Mouse (Mus musculus): ENCODE measurements at regions not wholly inside any gene's neighbourhood (a gene's known extent, or its start where the extent isn't known, plus 50 kb on each side); places are given as distances from the start of the nearest gene placed in this dataset.

DNA sequence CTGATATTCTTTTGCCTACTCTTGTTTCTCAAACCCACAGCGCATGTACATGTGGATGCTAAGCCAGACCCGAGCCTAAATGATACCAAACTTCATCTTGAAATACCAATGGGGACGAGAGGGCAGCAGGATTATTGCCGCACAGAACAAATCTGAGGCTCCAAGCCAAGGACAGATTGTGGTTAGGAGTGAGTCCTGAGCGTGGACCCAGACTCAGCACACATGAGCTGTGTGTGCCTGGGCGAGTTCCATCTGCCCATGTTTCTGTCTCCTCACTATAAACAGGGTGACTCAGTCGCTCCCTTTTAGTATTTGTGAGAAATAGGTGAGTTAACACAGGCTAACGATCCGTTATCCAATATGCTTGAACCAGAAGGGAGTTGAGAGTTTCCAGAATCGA is 92.4 kb upstream of the Gadd45a start:
- H3K4me1 ChIP-seq: peaks cover 8% of the 10 kb centered on the region; the same call in 1 of the 2 replicates
- H3K9ac ChIP-seq: no peak overlapping the region
- no peak overlapping the region for H3K27ac ChIP-seq
- no peaks in the 10 kb centered on the region for H3K27me3 ChIP-seq
- H3K36me3 ChIP-seq: no peaks in the 10 kb centered on the region
- H3K4me3 ChIP-seq: no peak overlapping the region
- 89% methylated on average over 10 of the region's 10 CpGs for WGBS
- no peaks in the 10 kb centered on the region for H3K9me3 ChIP-seq
- ATAC-seq (ENCODE audit: insufficient number of reproducible peaks, insufficient read depth, low FRiP score, low TSS enrichment, low read depth): no peak
- no peak overlapping the region for H3K4me2 ChIP-seq

DNA sequence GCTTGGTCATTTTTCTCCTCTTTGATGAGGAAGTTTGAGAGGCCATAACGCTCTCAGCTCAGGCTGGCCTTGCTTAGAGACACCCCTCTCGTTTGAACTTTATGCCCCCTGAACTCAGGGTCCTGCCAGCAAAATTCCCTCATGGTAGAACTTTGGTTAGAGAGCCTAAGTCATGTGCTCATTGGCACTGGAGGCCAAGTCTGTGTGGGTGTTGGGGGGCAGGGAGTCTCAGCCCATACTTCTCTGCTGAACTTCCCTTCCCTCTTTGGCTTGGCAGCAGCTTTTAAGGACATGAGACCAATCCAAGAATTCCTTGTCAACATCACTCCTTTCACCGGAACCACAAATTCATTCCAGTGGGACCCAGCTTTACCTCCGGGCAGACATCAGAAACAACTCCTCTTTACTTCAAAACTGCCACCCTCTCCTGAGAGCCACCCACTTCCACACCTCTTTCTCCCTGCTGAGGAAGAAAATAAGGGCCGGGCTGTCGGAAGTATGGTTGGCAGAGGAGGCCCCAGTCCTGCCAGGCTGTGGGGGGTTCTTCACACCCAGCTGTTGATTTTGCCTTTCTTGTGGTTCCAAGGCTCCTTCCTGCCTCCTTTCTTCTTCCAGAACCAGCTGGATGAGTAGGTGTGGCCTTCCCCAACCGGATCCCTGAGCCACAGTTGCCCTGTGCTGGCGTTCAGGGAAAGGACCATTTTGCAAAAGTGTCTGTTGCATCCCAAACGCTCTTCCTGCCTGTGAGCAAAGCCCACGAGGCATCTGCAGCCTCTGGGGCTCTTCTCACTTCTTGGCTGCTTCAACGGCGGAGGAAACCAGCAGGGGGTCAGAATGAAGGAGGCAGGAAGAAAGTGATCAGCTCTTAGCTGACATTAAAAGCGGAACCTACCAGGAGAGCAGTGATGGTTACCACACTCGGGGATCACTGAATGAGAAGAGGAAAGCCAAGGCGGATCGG is 91.5 kb upstream of the Gadd45a start:
- no peak overlapping the region for H3K4me3 ChIP-seq
- no peak overlapping the region for H3K4me2 ChIP-seq
- 58% methylated on average over 16 of the region's 16 CpGs for WGBS
- no peaks in the 10 kb centered on the region for H3K36me3 ChIP-seq
- H3K4me1 ChIP-seq: peaks cover 8% of the 10 kb centered on the region; the same call in 1 of the 2 replicates
- no peaks in the 10 kb centered on the region for H3K9me3 ChIP-seq
- ATAC-seq (ENCODE audit: insufficient number of reproducible peaks, insufficient read depth, low FRiP score, low TSS enrichment, low read depth): no peak
- H3K27me3 ChIP-seq: no peaks in the 10 kb centered on the region
- H3K9ac ChIP-seq: no peak overlapping the region
- H3K27ac ChIP-seq: no peak overlapping the region

DNA sequence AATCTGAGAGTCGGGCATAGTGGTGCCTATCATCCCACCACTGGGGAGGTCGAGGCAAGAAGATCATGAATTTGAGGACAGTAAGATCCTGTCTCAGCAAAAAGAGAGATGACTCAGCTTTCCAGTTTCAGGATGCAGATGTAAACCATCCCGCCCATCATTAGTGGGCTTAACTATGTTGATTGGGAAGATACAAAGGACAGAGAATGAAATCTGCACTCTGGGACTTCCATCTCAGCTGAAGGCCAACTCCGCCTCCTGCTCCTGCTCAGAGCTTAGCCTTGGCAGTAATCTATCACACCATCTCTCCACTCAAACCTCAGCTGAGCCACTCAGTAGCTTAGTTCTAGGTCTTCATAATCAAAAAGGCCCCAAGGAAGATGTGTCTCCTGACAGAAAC is 90.5 kb upstream of the Gadd45a start:
- 85% methylated on average over 4 of the region's 4 CpGs for WGBS
- Histone ChIP-seq H3K4me3 (no peak overlapping the region), H3K36me3 (no peaks in the 10 kb centered on the region), H3K9me3 (no peaks in the 10 kb centered on the region), H3K4me1 (peaks cover 8% of the 10 kb centered on the region; the same call in 1 of the 2 replicates), H3K27me3 (no peaks in the 10 kb centered on the region), H3K4me2 (no peak overlapping the region), H3K9ac (no peak overlapping the region), H3K27ac (no peak overlapping the region)
- no peak for ATAC-seq (ENCODE audit: insufficient number of reproducible peaks, insufficient read depth, low FRiP score, low TSS enrichment, low read depth)

DNA sequence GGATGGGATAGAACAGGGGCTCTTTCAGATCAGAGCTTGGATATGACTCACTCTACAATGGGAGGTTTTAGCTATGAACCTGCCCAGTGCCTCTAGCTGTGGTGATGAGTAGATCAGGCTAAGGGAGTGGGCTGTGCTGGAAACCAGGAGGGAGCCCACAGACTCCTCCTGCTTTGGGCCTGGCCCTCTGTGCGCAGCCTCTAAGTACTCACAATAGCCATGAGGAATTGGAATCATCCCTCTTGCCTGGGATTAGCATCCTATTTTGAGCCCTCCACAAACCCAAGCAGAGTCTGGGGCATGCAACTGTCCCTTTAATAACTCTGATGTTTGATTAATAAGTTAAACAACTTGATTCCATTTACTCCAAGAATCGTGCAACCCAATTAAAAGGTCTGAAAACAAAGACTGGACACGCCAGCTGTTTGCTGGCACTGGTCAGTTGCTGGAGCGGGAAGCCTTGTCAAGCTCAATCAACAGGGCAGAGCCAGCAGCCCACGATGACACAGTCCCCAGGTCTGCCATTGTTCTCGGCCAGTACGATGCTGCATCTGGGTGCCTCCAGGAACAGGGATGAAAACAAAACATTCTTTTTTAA is 88.6 kb upstream of the Gadd45a start:
- H3K9me3 ChIP-seq: no peaks in the 10 kb centered on the region
- no peaks in the 10 kb centered on the region for H3K27me3 ChIP-seq
- 73% methylated on average over 7 of the region's 7 CpGs for WGBS
- H3K36me3 ChIP-seq: no peaks in the 10 kb centered on the region
- H3K4me1 ChIP-seq: peaks cover 8% of the 10 kb centered on the region; the same call in 1 of the 2 replicates
- no peak overlapping the region for H3K9ac ChIP-seq
- ATAC-seq (ENCODE audit: insufficient number of reproducible peaks, insufficient read depth, low FRiP score, low TSS enrichment, low read depth): no peak
- no peak overlapping the region for H3K27ac ChIP-seq
- no peak overlapping the region for H3K4me2 ChIP-seq
- no peak overlapping the region for H3K4me3 ChIP-seq

DNA sequence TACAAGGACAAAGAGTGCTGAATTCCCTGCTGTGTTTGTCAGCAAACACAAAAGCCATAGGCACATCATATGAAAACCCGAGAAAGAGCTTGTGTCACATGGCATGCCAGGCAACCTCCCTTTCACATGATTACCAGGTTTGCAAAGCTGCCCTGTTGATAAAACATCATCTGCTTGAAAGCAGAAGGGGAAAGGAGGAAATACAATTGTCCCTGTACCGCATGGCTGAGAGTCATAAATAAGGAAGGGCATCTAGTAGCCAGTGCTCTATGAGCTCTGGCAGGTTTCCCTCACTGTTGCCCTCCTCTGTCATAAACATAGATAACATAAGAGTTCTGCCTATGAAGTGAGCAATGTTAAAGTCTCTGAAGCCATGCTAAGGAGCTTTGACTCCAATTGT is 86.8 kb upstream of the Gadd45a start:
- ATAC-seq (ENCODE audit: insufficient number of reproducible peaks, insufficient read depth, low FRiP score, low TSS enrichment, low read depth): no peak
- 85% methylated on average over 2 of the region's 2 CpGs for WGBS
- no peaks in the 10 kb centered on the region for H3K9me3 ChIP-seq

DNA sequence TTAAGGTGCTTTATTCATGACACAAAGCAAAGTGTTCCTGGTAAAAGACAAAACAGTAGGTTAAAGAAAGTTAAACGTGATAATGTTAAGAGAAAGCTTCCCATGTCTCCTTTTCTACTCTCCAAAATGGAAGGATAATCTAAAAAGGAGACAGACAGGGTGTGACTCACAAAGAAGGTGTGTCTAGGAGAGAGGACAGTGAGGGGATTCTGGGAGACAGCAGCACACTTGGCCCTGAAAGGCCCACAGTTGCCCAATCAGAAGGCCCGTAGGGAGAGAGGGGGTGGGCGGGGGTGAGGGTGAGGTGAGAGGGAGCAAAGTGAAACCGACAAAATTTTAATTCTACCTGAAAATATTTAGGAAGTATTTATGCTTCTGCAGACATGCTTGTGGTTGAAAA is 85.8 kb upstream of the Gadd45a start:
- Histone ChIP-seq H3K4me1 (no peaks in the 10 kb centered on the region), H3K27ac (no peak overlapping the region), H3K36me3 (no peaks in the 10 kb centered on the region), H3K9me3 (no peaks in the 10 kb centered on the region), H3K4me3 (no peak overlapping the region), H3K4me2 (no peak overlapping the region), H3K9ac (no peak overlapping the region), H3K27me3 (no peaks in the 10 kb centered on the region)
- WGBS: 76% methylated on average over 4 of the region's 4 CpGs
- ATAC-seq (ENCODE audit: insufficient number of reproducible peaks, insufficient read depth, low FRiP score, low TSS enrichment, low read depth): no peak

More for the DNA sequence above, 86.8 kb upstream of the Gadd45a start:
- Histone ChIP-seq H3K27me3 (no peaks in the 10 kb centered on the region), H3K9ac (no peak overlapping the region), H3K4me3 (no peak overlapping the region), H3K36me3 (no peaks in the 10 kb centered on the region), H3K4me2 (no peak overlapping the region), H3K27ac (no peak overlapping the region), H3K4me1 (peaks cover 3% of the 10 kb centered on the region; the same call in 1 of the 2 replicates)

DNA sequence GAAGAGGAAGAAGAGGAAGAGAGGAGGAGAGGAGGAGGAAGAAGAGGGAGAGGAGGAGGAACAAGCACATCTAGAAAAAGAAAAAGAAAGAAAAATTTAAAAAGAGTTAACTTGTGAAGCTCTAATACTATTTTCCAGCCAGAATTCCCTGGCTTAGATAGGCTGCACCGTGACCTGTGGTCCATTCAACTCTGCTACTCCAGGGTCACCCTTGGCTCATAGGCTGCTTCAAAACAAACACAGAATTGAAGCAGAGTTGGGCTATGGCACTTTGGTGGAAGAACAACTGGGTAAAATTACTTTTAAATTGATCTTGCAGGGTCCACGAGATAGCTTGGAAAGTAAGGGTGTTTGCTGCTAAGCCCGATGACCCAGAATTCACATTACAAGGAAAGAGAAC is 79.0 kb upstream of the Gadd45a start:
- H3K9ac ChIP-seq: no peak overlapping the region
- H3K27ac ChIP-seq: no peak overlapping the region
- H3K4me3 ChIP-seq: no peak overlapping the region
- peaks cover 9% of the 10 kb centered on the region; the same call in 1 of the 2 replicates for H3K4me1 ChIP-seq
- no peak overlapping the region for H3K4me2 ChIP-seq
- WGBS: 76% methylated on average over 3 of the region's 3 CpGs
- no peaks in the 10 kb centered on the region for H3K9me3 ChIP-seq
- no peak for ATAC-seq (ENCODE audit: insufficient number of reproducible peaks, insufficient read depth, low FRiP score, low TSS enrichment, low read depth)
- H3K27me3 ChIP-seq: peaks cover 10% of the 10 kb centered on the region
- no peaks in the 10 kb centered on the region for H3K36me3 ChIP-seq

DNA sequence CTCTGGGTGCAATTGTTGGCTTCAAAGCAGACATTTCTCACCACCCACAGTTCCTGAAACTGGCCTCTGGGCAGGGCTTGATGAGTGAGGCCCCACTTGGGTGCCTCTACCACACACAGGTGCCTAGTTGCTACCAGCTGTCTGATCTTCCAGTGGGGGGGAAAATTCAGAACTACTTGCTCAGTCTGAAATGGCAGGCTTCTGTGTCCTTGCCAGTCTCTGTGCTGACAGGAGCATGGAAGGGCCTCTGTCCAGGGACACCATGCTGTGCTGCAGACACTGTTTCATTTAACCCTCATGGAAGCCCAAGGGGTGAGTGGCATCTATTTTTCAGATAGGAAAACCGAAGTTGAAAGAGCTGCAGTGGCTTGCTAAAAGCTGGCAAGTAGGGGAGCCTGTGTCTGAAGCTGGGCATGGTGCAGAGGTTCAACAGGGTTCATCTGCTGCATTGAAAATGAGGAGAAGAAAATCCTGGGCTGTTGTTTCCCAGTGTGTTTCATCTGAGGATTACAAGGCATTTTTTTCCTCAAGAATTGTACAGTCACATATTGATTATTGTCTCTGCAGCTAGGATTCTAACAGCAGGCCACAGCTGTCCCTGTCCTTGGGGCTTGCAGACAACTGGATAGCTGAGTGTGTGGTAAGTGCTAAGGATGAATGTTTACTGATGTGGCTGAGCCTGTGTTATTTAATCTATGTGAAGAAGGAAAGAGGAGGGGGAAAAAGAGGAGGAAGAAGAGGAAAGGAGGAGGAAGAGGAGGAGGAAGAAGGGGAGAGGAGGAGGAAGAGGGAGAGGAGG is 78.4 kb upstream of the Gadd45a start:
- Histone ChIP-seq H3K4me1 (peaks cover 9% of the 10 kb centered on the region; the same call in 1 of the 2 replicates), H3K27ac (no peak overlapping the region), H3K36me3 (no peaks in the 10 kb centered on the region), H3K4me2 (no peak overlapping the region), H3K27me3 (peaks cover 10% of the 10 kb centered on the region), H3K9me3 (no peaks in the 10 kb centered on the region), H3K9ac (no peak overlapping the region), H3K4me3 (no peak overlapping the region)
- no peak for ATAC-seq (ENCODE audit: insufficient number of reproducible peaks, insufficient read depth, low FRiP score, low TSS enrichment, low read depth)
- WGBS: 18% methylated on average over 1 of the region's 1 CpGs

DNA sequence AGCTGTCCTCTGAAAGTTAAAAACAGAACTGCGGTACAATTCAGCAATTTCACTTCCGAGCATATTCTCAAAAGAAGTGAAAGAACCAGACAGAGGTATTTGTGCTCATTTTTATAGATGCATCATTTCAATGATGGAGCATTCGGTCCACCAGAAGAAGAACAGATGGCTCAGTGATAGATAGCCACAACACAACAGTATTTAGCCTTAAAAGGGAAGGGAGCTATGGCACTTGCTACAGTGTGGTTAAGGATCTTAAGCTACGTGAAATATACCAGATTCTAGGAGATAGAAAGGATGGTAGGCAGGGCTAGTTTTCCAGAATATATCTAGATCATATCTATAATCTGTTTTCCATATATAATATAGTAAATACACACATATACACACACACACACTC is 77.5 kb upstream of the Gadd45a start:
- no peaks in the 10 kb centered on the region for H3K9me3 ChIP-seq
- H3K4me3 ChIP-seq: no peak overlapping the region
- no peak for ATAC-seq (ENCODE audit: insufficient number of reproducible peaks, insufficient read depth, low FRiP score, low TSS enrichment, low read depth)
- H3K9ac ChIP-seq: no peak overlapping the region
- H3K27ac ChIP-seq: no peak overlapping the region
- 86% methylated on average over 4 of the region's 4 CpGs for WGBS
- peaks cover 9% of the 10 kb centered on the region; the same call in 1 of the 2 replicates for H3K4me1 ChIP-seq
- H3K4me2 ChIP-seq: no peak overlapping the region
- peaks cover 10% of the 10 kb centered on the region for H3K27me3 ChIP-seq
- H3K36me3 ChIP-seq: no peaks in the 10 kb centered on the region

DNA sequence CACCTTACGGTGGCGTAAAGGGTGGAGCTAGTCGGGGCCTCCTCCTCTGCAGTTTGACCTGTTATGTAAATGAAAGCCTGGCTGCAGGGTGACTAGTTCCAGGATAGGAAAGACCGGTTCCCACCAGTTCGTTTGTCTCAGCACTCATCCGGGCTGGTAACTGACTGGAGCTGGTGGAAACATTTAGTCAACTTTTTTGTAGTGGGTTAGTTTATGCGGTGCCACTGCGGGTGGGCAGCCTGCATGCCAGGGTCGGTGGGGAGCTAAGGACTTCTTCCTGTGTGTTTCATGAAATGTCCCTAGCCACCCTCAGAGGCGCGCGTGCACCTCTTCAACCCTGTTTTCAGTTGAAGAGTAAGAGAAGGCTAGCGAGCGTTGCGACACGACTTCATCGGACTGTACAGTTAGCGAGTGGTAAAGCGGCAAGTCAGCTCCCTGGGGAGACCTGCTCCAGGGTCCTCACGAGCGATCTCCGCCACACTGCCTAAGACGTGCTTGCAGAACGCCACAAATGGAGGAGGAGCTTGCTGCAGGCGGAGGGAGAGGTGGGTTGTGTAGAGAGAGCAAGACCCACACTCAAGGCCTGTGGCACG is 76.5 kb upstream of the Gadd45a start:
- H3K27me3 ChIP-seq: peaks cover 10% of the 10 kb centered on the region
- H3K9ac ChIP-seq: peak overlapping the region; percentile 61
- ATAC-seq (ENCODE audit: insufficient number of reproducible peaks, insufficient read depth, low FRiP score, low TSS enrichment, low read depth): no peak
- no peaks in the 10 kb centered on the region for H3K36me3 ChIP-seq
- H3K9me3 ChIP-seq: no peaks in the 10 kb centered on the region
- no peak overlapping the region for H3K27ac ChIP-seq
- H3K4me1 ChIP-seq: peaks cover 9% of the 10 kb centered on the region; the same call in 1 of the 2 replicates
- peak overlapping the region; percentile 65 for H3K4me2 ChIP-seq
- WGBS: 7% methylated on average over 26 of the region's 26 CpGs
- peak overlapping the region; percentile 34 for H3K4me3 ChIP-seq

DNA sequence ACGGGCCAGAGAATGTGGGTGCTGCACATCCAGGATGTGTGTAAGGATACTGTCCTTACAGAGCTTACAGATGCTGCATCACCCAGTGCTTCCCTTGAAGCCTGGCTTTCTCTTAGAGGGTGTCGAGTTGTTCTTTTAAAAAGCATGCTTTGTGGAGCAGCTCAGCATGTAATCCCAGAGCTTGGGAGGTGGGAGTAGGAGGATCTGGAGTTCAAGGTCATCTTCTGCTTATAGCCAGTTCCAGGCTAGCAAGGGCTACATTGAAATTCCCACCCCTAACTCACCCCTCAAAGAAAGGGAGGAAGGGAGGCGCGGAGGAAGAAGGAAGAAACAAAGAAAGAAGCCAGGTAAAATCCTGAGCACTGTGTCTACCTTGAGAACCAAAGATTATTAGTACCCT is 76.0 kb upstream of the Gadd45a start:
- ATAC-seq (ENCODE audit: insufficient number of reproducible peaks, insufficient read depth, low FRiP score, low TSS enrichment, low read depth): no peak
- Histone ChIP-seq H3K9ac (0 out of 2 replicates have a peak overlapping the region, but pooled peaks have one; percentile 61), H3K27me3 (peaks cover 10% of the 10 kb centered on the region), H3K9me3 (no peaks in the 10 kb centered on the region), H3K4me2 (peak overlapping the region; percentile 65), H3K36me3 (no peaks in the 10 kb centered on the region), H3K4me3 (peak overlapping the region; percentile 34; the same call in 1 of the 2 replicates), H3K4me1 (peaks cover 9% of the 10 kb centered on the region; the same call in 1 of the 2 replicates), H3K27ac (no peak overlapping the region)
- WGBS: 63% methylated on average over 4 of the region's 4 CpGs
